In the genomic region with DNA sequence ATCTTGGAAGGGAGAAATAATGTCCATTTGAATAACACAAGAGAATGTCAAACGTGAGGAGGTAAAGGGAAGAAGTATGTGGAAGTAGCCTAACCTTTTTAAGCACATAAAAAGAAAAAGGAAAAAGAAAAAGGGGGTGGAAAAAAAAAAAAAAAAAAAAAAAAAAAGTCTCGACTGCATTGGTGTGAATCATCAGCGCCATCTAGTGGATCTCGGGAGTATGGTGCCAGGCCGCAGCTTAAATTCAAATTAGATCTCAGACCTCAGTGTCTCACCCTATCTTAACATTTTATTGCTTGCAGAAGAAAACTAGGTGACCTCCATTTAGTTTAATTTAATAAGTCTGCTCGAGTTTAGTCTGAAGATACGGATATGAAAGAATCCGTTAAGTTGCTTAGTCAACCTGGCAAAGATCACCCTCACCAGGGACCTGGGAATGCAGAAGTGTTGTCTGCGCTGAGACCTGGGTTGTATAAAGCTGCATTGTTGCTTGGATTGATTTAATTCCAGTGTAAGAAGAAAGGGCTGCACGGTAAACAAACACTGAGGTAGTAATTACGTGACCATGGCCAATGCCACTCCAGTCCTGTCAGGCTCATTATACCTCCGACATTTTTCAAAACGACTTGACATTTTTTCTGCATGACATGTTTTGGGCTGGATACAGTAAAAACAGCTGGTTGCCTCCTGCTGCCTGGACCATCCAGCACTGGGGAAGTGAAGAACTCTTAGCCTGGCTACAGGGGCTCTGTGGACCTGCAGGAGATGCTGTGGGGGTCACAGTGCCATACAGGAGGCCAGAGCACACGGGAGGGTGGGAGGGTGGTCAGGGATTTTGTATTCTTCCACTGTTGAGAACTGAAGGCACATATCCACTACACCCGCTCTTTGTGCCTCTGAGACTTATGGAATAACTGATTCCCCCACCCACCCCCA, we compare ENCODE assay signal across 8 mouse cellular contexts.
DNase-seq lines count a peak whose midpoint lies in the region; ATAC-seq and TF ChIP-seq lines count a peak whose summit lies in the region.

No protein-coding gene starts in this region.

- peak; percentile 43 for DNase-seq in urinary bladder, postnatal 25 days (ENCODE audit: low spot score)
- no peak for DNase-seq in urinary bladder, adult 2 months (ENCODE audit: low spot score)
- DNase-seq in cerebellum, adult 2 months = peak; percentile 55 to 62
- DNase-seq in kidney, adult 8-10 months = peak; percentile 14 to 62
- DNase-seq in limb, embryonic 14.5 days (ENCODE audit: low spot score) = peak; percentile 62
- peak; percentile 44 for DNase-seq in ovary, postnatal 36 days (ENCODE audit: low spot score)

- no peak overlapping the region; the same call in 1 of the 2 replicates for H3K9ac ChIP-seq in forebrain, embryonic 15.5 days (replicated peaks)
- H3K9ac ChIP-seq in limb, embryonic 14.5 days (ENCODE audit: low read depth, low read length, severe bottlenecking) = no peak overlapping the region

- H3K27ac ChIP-seq in cerebellum, adult 2 months (ENCODE audit: insufficient read depth, low read length) = no peak overlapping the region
- no peak overlapping the region for H3K27ac ChIP-seq in forebrain, embryonic 15.5 days (replicated peaks)
- H3K27ac ChIP-seq in limb, embryonic 14.5 days (replicated peaks; ENCODE audit: low read depth, low read length) = 0 out of 2 replicates have a peak overlapping the region, but pooled peaks have one; percentile 61

- H3K27me3 ChIP-seq in cerebellum, adult 2 months (ENCODE audit: control insufficient read depth, insufficient read depth, low read length) = no peaks in the 10 kb centered on the region
- H3K27me3 ChIP-seq in forebrain, embryonic 15.5 days = no peaks in the 10 kb centered on the region
- no peaks in the 10 kb centered on the region for H3K27me3 ChIP-seq in limb, embryonic 14.5 days (ENCODE audit: control insufficient read depth, insufficient read depth, low read length)

- WGBS in cerebellum, adult 2 months = 35% methylated on average over 15 of the region's 15 CpGs
- WGBS in forebrain, embryonic 15.5 days = 11% methylated on average over 15 of the region's 15 CpGs
- 21% methylated on average over 15 of the region's 15 CpGs for WGBS in limb, embryonic 14.5 days

- no peak for TF ChIP-seq POLR2A in cerebellum, adult 2 months (IDR thresholded peaks at IDR 0.05; ENCODE audit: borderline replicate concordance, insufficient read depth, low read length)
- TF ChIP-seq POLR2A in limb, embryonic 14.5 days (IDR thresholded peaks at IDR 0.05; ENCODE audit: borderline replicate concordance, extremely low read depth, insufficient read depth, insufficient read length) = no peak

- H3K36me3 ChIP-seq in forebrain, embryonic 15.5 days = no peaks in the 10 kb centered on the region
- H3K36me3 ChIP-seq in limb, embryonic 14.5 days (ENCODE audit: control insufficient read depth, insufficient read depth, low read length) = no peaks in the 10 kb centered on the region

- TF ChIP-seq CTCF in cerebellum, adult 2 months (IDR thresholded peaks at IDR 0.05; ENCODE audit: borderline replicate concordance, insufficient read depth, low read depth, low read length) = peak; percentile 71

- ATAC-seq in forebrain, embryonic 15.5 days (replicated peaks) = peak; percentile 58
- no peak for ATAC-seq in limb, embryonic 14.5 days (ENCODE audit: low FRiP score, low read depth)
- no peak for ATAC-seq in monocyte, adult 5-6 weeks (replicated peaks; ENCODE audit: insufficient number of reproducible peaks, low FRiP score, low TSS enrichment, poor library complexity, severe bottlenecking)

- no peaks in the 10 kb centered on the region for H3K9me3 ChIP-seq in forebrain, embryonic 15.5 days
- no peaks in the 10 kb centered on the region for H3K9me3 ChIP-seq in limb, embryonic 14.5 days (ENCODE audit: control insufficient read depth, low read length)

- no peak overlapping the region for H3K4me3 ChIP-seq in cerebellum, adult 2 months (replicated peaks; ENCODE audit: insufficient read depth, low read depth, low read length)
- H3K4me3 ChIP-seq in forebrain, embryonic 15.5 days = no peak overlapping the region
- no peak overlapping the region for H3K4me3 ChIP-seq in limb, embryonic 14.5 days (replicated peaks; ENCODE audit: low read length)

- H3K4me1 ChIP-seq in cerebellum, adult 2 months (ENCODE audit: control insufficient read depth, insufficient read depth, low read length) = no peaks in the 10 kb centered on the region
- H3K4me1 ChIP-seq in forebrain, embryonic 15.5 days = peaks cover 17% of the 10 kb centered on the region
- H3K4me1 ChIP-seq in limb, embryonic 14.5 days (ENCODE audit: control insufficient read depth, insufficient read depth, low read length) = 0 out of 2 replicates have a peak, but pooled peaks cover 6% of the 10 kb centered on the region

- H3K4me2 ChIP-seq in forebrain, embryonic 15.5 days (replicated peaks) = peak overlapping the region; percentile 23
- H3K4me2 ChIP-seq in limb, embryonic 14.5 days (replicated peaks; ENCODE audit: low read depth, low read length, severe bottlenecking) = peak overlapping the region; percentile 30
